Mouse (Mus musculus) E14TG2a.4 (cell line): Measurements from ENCODE around the gene Lrrc72.

Source experiments
- CTCF ChIP-seq: conservative IDR thresholded peaks from 2 replicates; pipeline ENCODE4 v1.5.1; 2014; ENCODE audit warnings: low read length
- NANOG ChIP-seq: IDR thresholded peaks from 2 replicates; pipeline ENCODE4 v1.6.1; 2014; ENCODE audit warnings: borderline replicate concordance, low read length, mixed read lengths

DNA sequence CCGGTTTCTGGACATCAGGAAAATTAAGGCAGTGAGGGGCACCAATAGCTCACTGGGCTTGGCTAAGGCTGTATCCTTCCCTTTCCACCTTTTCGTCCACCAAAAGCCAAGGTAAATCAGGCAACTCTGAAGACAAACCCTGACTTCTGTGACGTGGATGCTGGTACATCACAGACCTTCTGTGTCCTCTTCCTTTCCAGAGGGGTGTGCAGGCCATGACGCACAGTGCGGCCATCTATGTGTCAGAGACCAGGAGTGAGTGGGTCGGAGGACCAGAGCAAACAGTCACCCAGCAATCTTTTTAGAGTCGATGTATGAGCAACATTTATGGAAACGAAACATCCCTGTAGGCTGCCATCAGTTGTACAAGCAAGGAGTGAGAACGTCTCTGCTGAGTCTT is at the start of gene Lrrc72:
- TF ChIP-seq CTCF, result no peak
- no peak for TF ChIP-seq NANOG
